Mouse (Mus musculus) heart, postnatal 0 days (tissue): Measurements from ENCODE around the gene Tinag.

ENCODE experiments used
- CTCF ChIP-seq: IDR thresholded peaks from 2 replicates; pipeline ENCODE4 v1.5.1; 2016; ENCODE audit warnings: antibody characterized with exemption, control low read depth, low read depth
- EP300 ChIP-seq: IDR thresholded peaks from 2 replicates; pipeline ENCODE4 v1.6.1; 2016; ENCODE audit warnings: antibody characterized with exemption, low read depth

DNA sequence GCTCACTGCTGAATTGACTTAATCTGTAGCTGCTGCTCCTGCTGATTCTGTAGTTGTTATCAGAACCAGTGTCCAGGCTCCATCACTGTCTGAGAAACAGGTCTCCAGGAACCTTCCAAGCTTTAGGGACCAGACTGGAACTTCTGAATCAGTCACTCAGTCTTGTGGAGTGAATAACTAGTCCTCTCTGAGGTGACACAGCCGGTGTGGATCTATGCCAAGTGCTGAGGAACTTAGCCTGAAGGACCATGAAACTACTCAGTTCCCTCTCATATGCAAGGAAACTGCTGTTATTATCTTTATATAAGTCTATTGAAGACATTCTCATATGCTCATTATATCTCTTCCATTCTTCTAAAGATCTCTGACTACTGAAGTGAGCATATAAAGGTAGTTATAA is 49.6 kb downstream of the Tinag start:
- TF ChIP-seq CTCF (no peak), EP300 (no peak)
